Mouse (Mus musculus) C2C12 (cell line): ENCODE measurements around the gene Terf2. TPM values are rescaled to one million over a fixed set of nuclear protein-coding genes. Genes with fewer than 3 reads are reported as not detected.

Experiments
- H3K27me3 ChIP-seq: one replicate; pipeline ENCODE4 v1.6.1; 2011; ENCODE audit not compliant: control insufficient read depth, insufficient read depth, insufficient read length
- H3K36me3 ChIP-seq: one replicate; pipeline ENCODE4 v1.6.1; 2011; ENCODE audit not compliant: control insufficient read depth, insufficient read depth
- H3K4me3 ChIP-seq: one replicate; pipeline ENCODE4 v1.5.1; 2011; ENCODE audit warnings: mild to moderate bottlenecking, control low read depth; ENCODE audit not compliant: poor library complexity, insufficient read depth, severe bottlenecking
- H3K79me2 ChIP-seq: one replicate; pipeline ENCODE4 v1.6.1; 2011; ENCODE audit not compliant: control insufficient read depth, insufficient read depth
- H3K79me3 ChIP-seq: one replicate; pipeline ENCODE4 v1.6.1; 2011; ENCODE audit warnings: low read depth, control low read depth
- H3ac ChIP-seq: one replicate; pipeline ENCODE3; 2011; ENCODE audit warnings: low read depth; ENCODE audit not compliant: control insufficient read depth, insufficient read length
- CEBPB ChIP-seq: IDR thresholded peaks from one replicate; pipeline ENCODE4 v1.6.1; 2011; ENCODE audit warnings: low read depth, mild to moderate bottlenecking, control low read depth, moderate library complexity
- CTCF ChIP-seq: IDR thresholded peaks from one replicate; pipeline ENCODE4 v1.5.1; 2011; ENCODE audit not compliant: control insufficient read depth, insufficient read depth, insufficient read length
- FOSL1 ChIP-seq: IDR thresholded peaks from one replicate; pipeline ENCODE4 v1.8.0; 2011; ENCODE audit warnings: mild to moderate bottlenecking, low read length; ENCODE audit not compliant: poor library complexity, insufficient read depth, severe bottlenecking
- MAX ChIP-seq: IDR thresholded peaks from one replicate; pipeline ENCODE4 v1.6.1; 2011; ENCODE audit warnings: mild to moderate bottlenecking, control low read depth
- MYOD1 ChIP-seq: IDR thresholded peaks from one replicate; pipeline ENCODE4 v1.6.1; 2011; ENCODE audit warnings: low read depth; ENCODE audit not compliant: control insufficient read depth, insufficient read length
- MYOG ChIP-seq: IDR thresholded peaks from one replicate; pipeline ENCODE4 v1.6.1; 2011; ENCODE audit not compliant: control insufficient read depth, insufficient read length; ENCODE audit errors: extremely low read depth
- USF1 ChIP-seq: IDR thresholded peaks from one replicate; pipeline ENCODE4 v1.6.1; 2011; ENCODE audit warnings: low read depth, mild to moderate bottlenecking, control low read depth, moderate library complexity
- polyA plus RNA-seq: library from polyadenylated mRNA; unstranded; fragments of >200 nt; fragmentation: generic; extraction: Trizol; gene quantifications from one replicate; pipeline ENCODE4 v1.2.1, GENCODE M21; 2012; ENCODE audit warnings: missing spikeins

Gene Terf2
- polyA plus RNA-seq, 1 experiment: 15.8 TPM

- no peak overlapping the region for H3K4me3 ChIP-seq
- H3K79me2 ChIP-seq: no peaks in the 10 kb centered on the region
- H3K79me3 ChIP-seq: no peaks in the 10 kb centered on the region
- H3K27me3 ChIP-seq: no peaks in the 10 kb centered on the region
- TF ChIP-seq CTCF (no peak), FOSL1 (no peak), MYOD1 (no peak), USF1 (no peak), MYOG (no peak), CEBPB (no peak), MAX (no peak)
- H3ac ChIP-seq: no peak overlapping the region
- H3K36me3 ChIP-seq: no peaks in the 10 kb centered on the region
Observed at GRCm38 (mm10) chr8:107118803-107119233, 22.5 kb upstream of the Terf2 start.

- Histone ChIP-seq H3K4me3 (no peak overlapping the region), H3K79me2 (no peaks in the 10 kb centered on the region), H3K27me3 (no peaks in the 10 kb centered on the region), H3K36me3 (no peaks in the 10 kb centered on the region), H3ac (no peak overlapping the region), H3K79me3 (no peaks in the 10 kb centered on the region)
- no peak for TF ChIP-seq CTCF
Observed at GRCm38 (mm10) chr8:107117019-107117418, 20.7 kb upstream of the Terf2 start.

GRCm38 (mm10) chr8:107116023-107116422 lies 19.7 kb upstream of the Terf2 start:
- no peak overlapping the region for H3ac ChIP-seq
- H3K79me2 ChIP-seq: no peaks in the 10 kb centered on the region
- H3K4me3 ChIP-seq: no peak overlapping the region
- peak; percentile 21 for TF ChIP-seq MAX
- TF ChIP-seq FOSL1: no peak
- no peaks in the 10 kb centered on the region for H3K79me3 ChIP-seq
- no peaks in the 10 kb centered on the region for H3K27me3 ChIP-seq
- H3K36me3 ChIP-seq: no peaks in the 10 kb centered on the region

- TF ChIP-seq MYOD1 (no peak), MYOG (no peak), CTCF (no peak), USF1 (no peak), CEBPB (no peak), MAX (no peak), FOSL1 (no peak)
- Histone ChIP-seq H3K4me3 (no peak overlapping the region), H3K36me3 (no peaks in the 10 kb centered on the region), H3K79me3 (no peaks in the 10 kb centered on the region), H3K27me3 (no peaks in the 10 kb centered on the region), H3K79me2 (no peaks in the 10 kb centered on the region), H3ac (peak overlapping the region; percentile 51)
Observed at GRCm38 (mm10) chr8:107115008-107115320, 18.6 kb upstream of the Terf2 start.

GRCm38 (mm10) chr8:107114150-107115007 lies 18.0 kb upstream of the Terf2 start:
- Histone ChIP-seq H3K27me3 (no peaks in the 10 kb centered on the region), H3K36me3 (no peaks in the 10 kb centered on the region), H3K79me3 (no peaks in the 10 kb centered on the region), H3K79me2 (no peaks in the 10 kb centered on the region), H3ac (no peak overlapping the region), H3K4me3 (peak overlapping the region; percentile 21)
- peak; percentile 20 for TF ChIP-seq MYOD1
- no peak for TF ChIP-seq FOSL1
- no peak for TF ChIP-seq MYOG
- TF ChIP-seq CEBPB: peak; percentile 73
- peak; percentile 78 for TF ChIP-seq USF1
- no peak for TF ChIP-seq CTCF
- TF ChIP-seq MAX: peak; percentile 53

- no peaks in the 10 kb centered on the region for H3K79me3 ChIP-seq
- H3K27me3 ChIP-seq: no peaks in the 10 kb centered on the region
- H3ac ChIP-seq: no peak overlapping the region
- H3K79me2 ChIP-seq: no peaks in the 10 kb centered on the region
- no peak overlapping the region for H3K4me3 ChIP-seq
- no peaks in the 10 kb centered on the region for H3K36me3 ChIP-seq
- no peak for TF ChIP-seq MYOG
- no peak for TF ChIP-seq CTCF
- no peak for TF ChIP-seq MAX
- TF ChIP-seq MYOD1: no peak
- TF ChIP-seq USF1: no peak
- no peak for TF ChIP-seq CEBPB
- no peak for TF ChIP-seq FOSL1
Observed at GRCm38 (mm10) chr8:107113209-107113608, 16.9 kb upstream of the Terf2 start.
